Mouse (Mus musculus) midbrain, embryonic 16.5 days (tissue): ENCODE data around the gene Stradb. TPM values are rescaled to one million over a fixed set of nuclear protein-coding genes. Genes with fewer than 3 reads are reported as not detected.

Source experiments
- ATAC-seq: fragments of 200-750 bp; cut with Nextera tagmentation; 2 replicates; pipeline ENCODE4 v1.8.0; 2017; ENCODE audit warnings: moderate TSS enrichment
- H3K27ac ChIP-seq: fragments of 300-500 bp; sonication (generic); 2 replicates; pipeline ENCODE4 v1.5.1; 2014; ENCODE audit warnings: mild to moderate bottlenecking, low read length, mixed read lengths
- H3K27me3 ChIP-seq: fragments of 300-500 bp; sonication (generic); 2 replicates; pipeline ENCODE4 v1.6.1; 2014; ENCODE audit warnings: low read depth, low read length, mixed read lengths; ENCODE audit not compliant: control insufficient read depth, insufficient read depth
- H3K36me3 ChIP-seq: fragments of 300-500 bp; sonication (generic); 2 replicates; pipeline ENCODE4 v1.6.1; 2014; ENCODE audit warnings: mild to moderate bottlenecking, low read length, moderate library complexity, mixed read lengths; ENCODE audit not compliant: control insufficient read depth, insufficient read depth
- H3K4me1 ChIP-seq: fragments of 300-500 bp; sonication (generic); 2 replicates; pipeline ENCODE4 v1.6.1; 2014; ENCODE audit warnings: mild to moderate bottlenecking, low read length, mixed read lengths; ENCODE audit not compliant: control insufficient read depth, insufficient read depth
- H3K4me2 ChIP-seq: fragments of 300-500 bp; sonication (generic); 2 replicates; pipeline ENCODE4 v1.6.1; 2014; ENCODE audit warnings: mild to moderate bottlenecking, low read length, mixed read lengths
- H3K4me3 ChIP-seq: fragments of 300-500 bp; sonication (generic); 2 replicates; pipeline ENCODE4 v1.5.1; 2014; ENCODE audit warnings: low read depth, mild to moderate bottlenecking, low read length, moderate library complexity, mixed read lengths
- H3K9ac ChIP-seq: fragments of 300-500 bp; sonication (generic); 2 replicates; pipeline ENCODE4 v1.6.1; 2014; ENCODE audit warnings: low read depth, low read length, mixed read lengths
- H3K9me3 ChIP-seq: fragments of 300-500 bp; sonication (generic); replicated peaks from 2 replicates; pipeline ENCODE4 v1.6.1; 2014; ENCODE audit warnings: mild to moderate bottlenecking, low read length, mixed read lengths; ENCODE audit not compliant: control insufficient read depth, poor library complexity, severe bottlenecking
- WGBS: fragments of 180-500 bp; shearing (Covaris S2); extraction: QIAGEN DNeasy Blood & Tissue Kit; methylation state at CpG from one replicate; pipeline ENCODE4 v1.1.7; 2014; 5-methylcytosine and 5-hydroxymethylcytosine counted together
- polyA plus RNA-seq: library from polyadenylated mRNA; unstranded; fragments of >200 nt; fragmentation: Nextera tagmentation; extraction: Ambion mirVana; gene quantifications from 2 replicates; pipeline ENCODE4 v1.2.1, GENCODE M21; 2015

The Stradb gene
- polyA plus RNA-seq, 1 experiment from 2014 or later = 124 TPM

DNA sequence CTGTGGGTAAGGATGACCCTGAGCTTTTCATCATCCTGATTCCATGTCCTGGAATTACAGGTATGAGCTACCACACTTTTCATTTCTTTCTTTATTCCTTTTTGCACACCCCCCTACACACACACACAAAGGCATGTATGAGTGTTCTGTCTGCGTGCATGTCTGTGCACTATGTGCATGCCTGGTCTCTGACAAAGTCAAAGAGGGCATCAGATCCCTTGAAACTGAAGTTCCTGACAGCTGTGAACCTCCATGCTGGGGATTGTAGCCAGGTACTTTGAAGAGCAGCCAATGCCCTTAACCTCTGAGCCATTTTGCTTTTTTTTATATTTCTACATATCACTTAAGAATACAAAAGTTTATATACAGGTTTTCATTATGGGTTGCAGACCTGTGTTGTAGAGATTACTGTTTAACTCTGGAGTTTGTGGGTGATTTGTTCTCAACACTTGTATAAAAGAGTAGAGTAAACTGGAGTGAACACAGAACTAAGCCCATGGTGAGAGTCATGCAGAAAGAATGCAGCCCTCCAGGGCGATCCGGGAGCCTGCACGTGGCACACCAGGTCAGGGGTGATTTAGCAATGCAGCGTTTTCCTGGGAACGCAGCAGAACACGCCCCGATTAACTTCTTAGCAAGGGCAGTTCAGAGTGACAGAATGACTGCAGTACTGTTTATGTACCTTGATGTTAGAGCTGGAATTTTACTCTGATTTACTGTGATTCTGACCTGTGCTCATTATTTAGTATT is 22.2 kb upstream of the Stradb start:
- ATAC-seq = no peak
- no peaks in the 10 kb centered on the region for H3K4me1 ChIP-seq
- WGBS = 33% methylated on average over 8 of the region's 8 CpGs
- no peak overlapping the region for H3K27ac ChIP-seq
- no peak overlapping the region for H3K4me2 ChIP-seq
- no peaks in the 10 kb centered on the region for H3K9me3 ChIP-seq
- H3K4me3 ChIP-seq = no peak overlapping the region
- H3K9ac ChIP-seq = no peak overlapping the region
- H3K27me3 ChIP-seq = no peaks in the 10 kb centered on the region
- no peaks in the 10 kb centered on the region for H3K36me3 ChIP-seq

- ATAC-seq = no peak
- no peaks in the 10 kb centered on the region for H3K4me1 ChIP-seq
- WGBS = 67% methylated on average over 4 of the region's 4 CpGs
- H3K27me3 ChIP-seq = no peaks in the 10 kb centered on the region
- no peak overlapping the region for H3K4me2 ChIP-seq
- no peak overlapping the region for H3K9ac ChIP-seq
- H3K9me3 ChIP-seq = no peaks in the 10 kb centered on the region
- H3K4me3 ChIP-seq = no peak overlapping the region
- no peak overlapping the region for H3K27ac ChIP-seq
- no peaks in the 10 kb centered on the region for H3K36me3 ChIP-seq
Observed at GRCm38 (mm10) chr1:58951841-58952240, 21.5 kb upstream of the Stradb start.

GRCm38 (mm10) chr1:58952526-58952925 is 20.8 kb upstream of the Stradb start:
- no peak overlapping the region for H3K4me2 ChIP-seq
- H3K4me1 ChIP-seq = no peaks in the 10 kb centered on the region
- 47% methylated on average over 5 of the region's 5 CpGs for WGBS
- H3K27ac ChIP-seq = no peak overlapping the region
- no peak overlapping the region for H3K9ac ChIP-seq
- no peaks in the 10 kb centered on the region for H3K36me3 ChIP-seq
- no peaks in the 10 kb centered on the region for H3K9me3 ChIP-seq
- no peak overlapping the region for H3K4me3 ChIP-seq
- no peaks in the 10 kb centered on the region for H3K27me3 ChIP-seq
- ATAC-seq = no peak

- H3K4me1 ChIP-seq = no peaks in the 10 kb centered on the region
- no peak for ATAC-seq
- 59% methylated on average over 4 of the region's 4 CpGs for WGBS
Observed at GRCm38 (mm10) chr1:58952997-58953396, 20.3 kb upstream of the Stradb start.

DNA sequence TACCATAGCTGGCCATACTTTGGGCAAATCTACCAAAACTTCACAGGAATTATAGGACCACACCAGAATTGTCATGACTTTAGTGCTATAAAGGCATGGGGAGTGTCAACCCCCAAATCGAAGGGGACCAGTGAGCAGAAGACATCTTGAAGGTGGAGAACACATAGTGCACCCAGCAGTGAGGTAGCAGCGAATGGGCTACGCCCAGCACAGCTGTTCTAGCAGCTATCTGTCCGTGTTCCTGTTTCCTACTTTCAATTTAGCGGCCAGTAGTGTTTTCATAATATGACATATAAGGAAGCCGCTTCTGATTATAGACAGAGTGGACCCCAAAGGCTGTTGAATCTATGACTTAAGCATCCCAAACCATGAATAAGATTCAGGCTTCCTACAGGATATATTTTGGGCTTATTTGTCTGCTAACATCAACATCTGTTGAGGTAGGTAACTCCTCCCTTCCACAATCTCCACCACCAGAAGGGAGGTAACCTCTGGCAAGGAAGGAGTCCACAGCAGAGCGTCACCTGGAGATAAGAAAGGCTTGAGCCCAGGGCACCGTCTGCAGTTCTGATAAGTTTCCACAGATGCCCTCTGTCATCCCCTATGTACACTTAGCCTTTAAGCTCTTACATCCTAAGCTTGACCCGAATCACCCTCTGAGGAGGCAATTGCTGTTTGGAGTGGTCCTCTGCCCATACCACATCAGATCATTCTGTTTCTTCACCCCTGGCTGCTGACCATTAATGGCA is 19.5 kb upstream of the Stradb start:
- no peak overlapping the region for H3K27ac ChIP-seq
- ATAC-seq = no peak

More at GRCm38 (mm10) chr1:58952997-58953396, 20.3 kb upstream of the Stradb start:
- Histone ChIP-seq H3K27ac (no peak overlapping the region), H3K36me3 (no peaks in the 10 kb centered on the region), H3K27me3 (no peaks in the 10 kb centered on the region), H3K4me3 (no peak overlapping the region), H3K4me2 (no peak overlapping the region), H3K9me3 (no peaks in the 10 kb centered on the region), H3K9ac (no peak overlapping the region)

DNA sequence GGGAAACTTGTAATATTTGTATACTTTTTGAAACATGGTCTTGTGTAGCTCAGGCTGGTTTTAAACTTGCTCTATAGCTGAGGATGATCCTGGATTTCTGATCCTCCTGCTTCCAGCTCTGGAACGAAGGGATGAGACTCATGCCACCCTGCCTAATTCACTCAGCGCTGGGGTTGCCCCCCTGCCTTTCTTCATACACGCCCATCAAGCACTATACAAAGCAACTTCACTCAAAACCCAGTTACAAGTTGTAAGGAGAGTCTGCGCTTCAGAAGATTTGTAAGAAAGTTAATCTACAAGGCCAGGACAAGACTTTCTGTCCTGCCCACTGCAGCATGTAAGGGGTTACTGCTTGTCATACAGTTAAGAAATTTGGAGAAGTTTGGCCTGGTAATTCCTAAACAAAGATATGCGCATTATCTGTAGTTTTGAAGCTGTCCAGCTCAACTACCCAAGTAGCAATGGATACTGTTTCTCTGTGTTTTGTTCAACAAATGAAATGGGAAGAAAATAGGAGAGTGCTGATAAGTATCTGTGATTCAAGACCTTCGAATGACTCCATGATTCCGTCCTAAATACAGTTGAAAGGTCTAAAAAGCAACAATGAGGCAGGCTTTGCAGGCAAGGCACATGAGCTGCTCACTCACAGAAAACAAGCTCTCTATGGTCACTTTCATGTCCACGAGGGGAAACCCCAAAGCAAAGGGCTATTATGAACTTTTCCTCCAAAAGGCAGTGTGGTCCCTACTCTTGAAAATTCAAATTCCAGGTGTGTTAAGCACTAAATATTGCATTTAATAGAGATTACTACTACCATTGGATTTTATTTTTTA is 18.5 kb upstream of the Stradb start:
- no peak for ATAC-seq
- Histone ChIP-seq H3K4me1 (0 out of 2 replicates have a peak, but pooled peaks cover 2% of the 10 kb centered on the region), H3K27ac (no peak overlapping the region), H3K36me3 (no peaks in the 10 kb centered on the region), H3K27me3 (no peaks in the 10 kb centered on the region), H3K9ac (no peak overlapping the region), H3K4me2 (no peak overlapping the region), H3K4me3 (no peak overlapping the region), H3K9me3 (no peaks in the 10 kb centered on the region)
- 78% methylated on average over 8 of the region's 8 CpGs for WGBS

More for the DNA sequence above, 19.5 kb upstream of the Stradb start:
- no peaks in the 10 kb centered on the region for H3K36me3 ChIP-seq
- H3K9me3 ChIP-seq = no peaks in the 10 kb centered on the region
- 0 out of 2 replicates have a peak, but pooled peaks cover 2% of the 10 kb centered on the region for H3K4me1 ChIP-seq
- no peak overlapping the region for H3K9ac ChIP-seq
- no peak overlapping the region for H3K4me3 ChIP-seq
- 95% methylated on average over 9 of the region's 9 CpGs for WGBS
- no peak overlapping the region for H3K4me2 ChIP-seq
- H3K27me3 ChIP-seq = no peaks in the 10 kb centered on the region

DNA sequence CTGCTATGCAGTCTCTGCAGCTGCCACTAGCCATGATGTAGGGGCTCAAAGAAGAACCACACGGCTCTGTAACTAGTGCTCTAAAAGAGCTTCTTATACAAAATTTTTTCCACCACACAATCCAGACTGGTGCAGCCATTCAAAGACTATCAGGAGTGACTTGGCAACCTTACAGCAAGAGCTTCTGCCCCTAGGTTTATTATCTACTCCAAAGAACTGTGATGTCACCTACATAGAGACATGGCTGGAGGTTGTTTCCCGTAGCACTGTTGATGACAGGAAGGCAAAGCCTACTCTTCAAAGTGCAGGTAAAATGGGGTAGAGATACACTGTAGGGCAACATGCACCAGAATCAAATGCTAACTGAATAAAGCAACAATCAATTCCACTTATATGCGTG is 17.6 kb upstream of the Stradb start:
- Histone ChIP-seq H3K4me3 (no peak overlapping the region), H3K4me2 (no peak overlapping the region), H3K27me3 (no peaks in the 10 kb centered on the region), H3K36me3 (no peaks in the 10 kb centered on the region), H3K27ac (no peak overlapping the region), H3K9ac (no peak overlapping the region), H3K9me3 (no peaks in the 10 kb centered on the region), H3K4me1 (0 out of 2 replicates have a peak, but pooled peaks cover 2% of the 10 kb centered on the region)
- WGBS = 86% methylated on average over 3 of the region's 3 CpGs
- no peak for ATAC-seq

- ATAC-seq = no peak
- Histone ChIP-seq H3K9ac (no peak overlapping the region), H3K4me1 (0 out of 2 replicates have a peak, but pooled peaks cover 2% of the 10 kb centered on the region), H3K27me3 (no peaks in the 10 kb centered on the region), H3K36me3 (no peaks in the 10 kb centered on the region), H3K27ac (no peak overlapping the region), H3K4me3 (no peak overlapping the region), H3K9me3 (no peaks in the 10 kb centered on the region), H3K4me2 (no peak overlapping the region)
- WGBS = 87% methylated on average over 9 of the region's 9 CpGs
Observed at GRCm38 (mm10) chr1:58956229-58956628, 17.1 kb upstream of the Stradb start.
